Mouse (Mus musculus): ENCODE results near the gene Pdzd2.

- no peak for TF ChIP-seq POLR2A (IDR thresholded peaks at IDR 0.05; ENCODE audit: extremely low read depth, insufficient read depth, low read length)
- TF ChIP-seq CTCF (IDR thresholded peaks at IDR 0.05; ENCODE audit: extremely low read depth, insufficient read depth, low read length) = no peak
These were observed 295.2 kb downstream of the Pdzd2 start for GRCm38 (mm10) chr15:12444551-12444950.
